Mouse (Mus musculus) G1E (cell line): ENCODE data around the gene Pla2g6. TPM values are rescaled to one million over a fixed set of nuclear protein-coding genes. Genes with fewer than 3 reads are reported as not detected.

Experiments used
- ATAC-seq: 2 replicates; pipeline ENCODE4 v1.8.0; 2016; ENCODE audit warnings: mild to moderate bottlenecking; ENCODE audit not compliant: insufficient number of reproducible peaks, poor library complexity, low FRiP score, severe bottlenecking; ENCODE audit errors: extremely low read depth
- DNase-seq: peaks from one replicate; pipeline ENCODE4 v3.0.0; 2012; ENCODE audit warnings: low spot score
- H3K27me3 ChIP-seq: 2 replicates; pipeline ENCODE4 v1.6.1; 2012; ENCODE audit warnings: mild to moderate bottlenecking, low read length, inconsistent platforms; ENCODE audit not compliant: insufficient read depth
- H3K36me3 ChIP-seq: replicated peaks from 2 replicates; pipeline ENCODE3; 2012; ENCODE audit warnings: mild to moderate bottlenecking, inconsistent platforms
- H3K4me1 ChIP-seq: 2 replicates; pipeline ENCODE4 v1.6.1; 2012; ENCODE audit warnings: low read depth, low read length, inconsistent platforms, mixed read lengths; ENCODE audit not compliant: insufficient read depth
- H3K4me3 ChIP-seq: 2 replicates; pipeline ENCODE4 v1.5.1; 2012; ENCODE audit warnings: low read depth, mild to moderate bottlenecking, inconsistent platforms, low read length, moderate library complexity, mixed read lengths
- H3K9me3 ChIP-seq: replicated peaks from 2 replicates; pipeline ENCODE4 v1.6.1; 2012; ENCODE audit warnings: inconsistent platforms
- CTCF ChIP-seq: IDR thresholded peaks from 2 replicates; pipeline ENCODE4 v1.5.1; 2012; ENCODE audit warnings: low read depth, low read length, inconsistent platforms, mixed read lengths
- GATA1 ChIP-seq: IDR thresholded peaks from 2 replicates; pipeline ENCODE4 v1.6.1; 2012; ENCODE audit warnings: borderline replicate concordance, low read length, inconsistent platforms, mixed read lengths
- GATA2 ChIP-seq: IDR thresholded peaks from 2 replicates; pipeline ENCODE4 v1.6.1; 2012; ENCODE audit warnings: low read depth, low read length, inconsistent platforms, borderline replicate concordance
- POLR2AphosphoS5 ChIP-seq: IDR thresholded peaks from 2 replicates; pipeline ENCODE4 v1.6.1; 2012; ENCODE audit warnings: low read depth, low read length, inconsistent platforms; ENCODE audit not compliant: insufficient replicate concordance
- TAL1 ChIP-seq: conservative IDR thresholded peaks from 2 replicates; pipeline ENCODE4 v1.6.1; 2012; ENCODE audit warnings: low read depth, low read length, inconsistent platforms, mixed read lengths
- polyA plus RNA-seq: library from polyadenylated mRNA; stranded (reverse); fragments of >175 nt; gene quantifications from 2 replicates; pipeline ENCODE4 v1.2.3, GENCODE M21; 2012
- total RNA-seq, 2 experiments: library from RNA; stranded (forward) in 1 of 2; stranded (reverse) in 1 of 2; fragments of 200-1000 nt in 1 of 2; fragments of >200 nt in 1 of 2; fragmentation: Nextera tagmentation in 1 of 2; gene quantifications; 2 replicates each; pipeline ENCODE4 v1.2.3; 2014 to 2017

The Pla2g6 gene
- total and polyA plus RNA-seq, 3 experiments = 6.5 to 26.4 (median 24.5) TPM

DNA sequence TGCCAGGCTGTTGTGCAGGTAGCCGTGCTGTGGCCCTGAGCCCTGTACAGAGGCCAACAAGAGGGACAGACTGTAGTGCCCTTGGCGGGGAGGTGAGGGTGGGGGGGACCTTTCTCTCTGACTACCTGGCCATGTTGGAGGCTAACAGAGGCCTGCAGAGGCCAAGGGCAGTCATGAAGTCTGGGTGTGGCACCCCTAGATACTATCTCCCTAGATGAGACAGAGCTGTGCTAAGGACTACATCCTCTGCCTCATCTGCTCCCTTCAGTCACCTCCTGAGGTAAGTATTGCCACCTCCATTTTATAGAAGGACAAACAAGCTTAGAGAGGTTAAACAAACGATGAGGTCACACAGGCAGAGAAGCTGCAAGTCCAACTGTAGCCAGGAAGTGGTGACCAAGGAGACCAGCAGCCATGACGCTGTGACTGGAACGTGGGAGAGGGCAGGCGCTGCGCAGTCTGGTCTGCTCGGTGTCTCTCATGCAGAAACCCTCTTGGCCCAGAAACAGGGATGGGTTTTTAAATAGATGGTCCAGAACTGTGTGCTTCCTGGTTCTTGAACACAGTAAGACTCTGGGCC lies 40.8 kb upstream of the Pla2g6 start:
- no peak overlapping the region for H3K4me3 ChIP-seq
- no peak for TF ChIP-seq GATA2
- no peak for TF ChIP-seq CTCF
- TF ChIP-seq TAL1 = no peak
- no peak for TF ChIP-seq GATA1
- DNase-seq = no peak
- peaks cover 29% of the 10 kb centered on the region for H3K27me3 ChIP-seq
- peaks cover 9% of the 10 kb centered on the region; the same call in 1 of the 2 replicates for H3K4me1 ChIP-seq
- no peak for ATAC-seq
- no peaks in the 10 kb centered on the region for H3K9me3 ChIP-seq
- peaks cover 6% of the 10 kb centered on the region for H3K36me3 ChIP-seq

DNA sequence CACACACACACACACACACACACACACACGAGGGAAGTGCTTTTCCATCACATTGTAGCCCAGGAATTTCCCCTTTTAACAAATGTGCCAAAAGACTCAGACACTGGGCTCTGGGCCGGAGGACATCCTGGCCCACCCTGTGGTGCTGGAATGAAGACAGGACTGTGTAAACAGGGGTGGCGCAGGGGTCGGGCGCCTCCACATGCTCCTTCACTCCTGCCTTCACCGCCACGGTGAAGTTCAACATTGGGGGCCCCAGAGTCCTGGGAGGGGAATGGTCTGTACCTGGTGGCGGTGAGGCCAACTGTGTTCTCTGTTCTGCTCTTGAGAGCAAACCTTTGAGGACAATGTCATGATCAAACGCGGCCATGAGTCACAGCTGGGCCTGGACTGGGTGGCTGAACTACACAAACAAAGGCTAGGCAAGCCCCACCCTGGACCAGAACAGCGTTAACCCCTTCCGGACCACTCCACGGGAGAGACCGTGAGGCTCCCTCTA lies 40.2 kb upstream of the Pla2g6 start:
- DNase-seq = no peak
- no peak for ATAC-seq
- peaks cover 32% of the 10 kb centered on the region for H3K27me3 ChIP-seq
- H3K9me3 ChIP-seq = no peaks in the 10 kb centered on the region
- H3K4me3 ChIP-seq = no peak overlapping the region
- peaks cover 9% of the 10 kb centered on the region; the same call in 1 of the 2 replicates for H3K4me1 ChIP-seq
- H3K36me3 ChIP-seq = peaks cover 6% of the 10 kb centered on the region
- TF ChIP-seq TAL1 = no peak
- no peak for TF ChIP-seq POLR2AphosphoS5

DNA sequence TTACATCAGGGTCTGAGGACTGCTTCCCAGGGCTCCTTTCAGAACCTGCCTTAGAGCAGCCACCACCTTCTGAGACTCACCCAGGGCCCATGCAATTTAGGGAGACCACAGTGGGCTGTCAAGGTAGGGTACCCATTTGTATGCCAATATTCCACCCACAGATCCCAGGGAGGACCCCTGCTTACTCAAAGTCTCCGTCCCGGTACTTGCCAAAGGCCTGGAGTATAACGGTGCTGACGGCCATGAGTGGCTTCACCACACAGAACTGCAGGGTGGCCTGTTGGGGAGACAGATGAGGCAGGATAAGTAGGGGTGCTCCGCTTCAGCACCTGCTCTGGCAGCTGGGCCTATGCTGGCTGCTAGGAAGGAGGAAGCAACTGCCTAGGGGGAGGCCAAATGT lies 38.2 kb upstream of the Pla2g6 start:
- no peak overlapping the region for H3K4me3 ChIP-seq
- H3K9me3 ChIP-seq = no peaks in the 10 kb centered on the region
- TF ChIP-seq CTCF = no peak
- no peak for TF ChIP-seq GATA2
- H3K36me3 ChIP-seq = peaks cover 8% of the 10 kb centered on the region
- DNase-seq = no peak
- no peak for ATAC-seq
- peaks cover 35% of the 10 kb centered on the region for H3K27me3 ChIP-seq
- peaks cover 9% of the 10 kb centered on the region; the same call in 1 of the 2 replicates for H3K4me1 ChIP-seq

DNA sequence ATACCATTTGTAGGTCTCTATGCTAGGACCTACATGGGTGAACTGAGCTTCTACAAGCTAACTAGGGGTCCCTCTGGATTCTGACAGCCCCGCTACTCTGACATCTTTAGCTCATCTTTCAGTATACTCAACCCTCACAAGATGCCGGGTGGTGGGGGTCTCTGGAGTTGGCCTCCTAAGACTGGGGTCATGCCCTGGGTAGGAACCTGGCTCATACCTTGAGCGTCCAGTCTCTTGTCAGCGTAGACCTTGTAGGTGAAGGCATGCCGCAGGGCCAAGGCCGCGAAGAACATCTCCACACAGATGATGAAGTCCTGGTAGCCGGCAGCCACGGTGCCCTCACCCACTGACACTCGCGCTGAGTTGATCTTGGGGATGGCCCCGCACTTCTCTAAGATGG lies 36.9 kb upstream of the Pla2g6 start:
- ATAC-seq (no peak), DNase-seq (no peak)
- H3K4me3 ChIP-seq = no peak overlapping the region
- H3K36me3 ChIP-seq = peaks cover 15% of the 10 kb centered on the region
- peaks cover 9% of the 10 kb centered on the region; the same call in 1 of the 2 replicates for H3K4me1 ChIP-seq
- TF ChIP-seq POLR2AphosphoS5 (no peak), CTCF (no peak), GATA2 (no peak), GATA1 (no peak), TAL1 (no peak)
- no peaks in the 10 kb centered on the region for H3K9me3 ChIP-seq
- peaks cover 29% of the 10 kb centered on the region for H3K27me3 ChIP-seq

DNA sequence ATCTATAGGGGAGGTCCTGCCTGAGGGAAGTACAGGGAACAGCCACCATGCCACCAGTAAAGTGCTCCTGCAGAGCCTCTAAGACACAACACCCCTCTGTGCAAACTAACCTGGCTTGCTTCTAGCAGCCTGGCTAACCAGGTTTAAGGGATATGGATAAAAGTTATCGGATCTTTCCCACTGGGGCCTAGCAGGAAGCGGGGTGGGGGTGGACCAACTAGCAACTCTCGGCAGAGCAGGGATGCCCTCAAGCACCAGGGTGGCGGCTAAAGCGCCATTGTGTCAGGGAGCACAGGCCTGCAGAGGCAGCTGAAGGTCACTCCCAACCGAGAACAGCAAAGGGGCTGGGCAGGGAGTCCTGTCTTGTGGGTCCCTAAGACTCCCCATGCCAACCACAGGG lies 35.9 kb upstream of the Pla2g6 start:
- ATAC-seq = no peak
- TF ChIP-seq GATA2 (no peak), CTCF (no peak), TAL1 (no peak), GATA1 (no peak), POLR2AphosphoS5 (no peak)
- no peak for DNase-seq
- Histone ChIP-seq H3K9me3 (no peaks in the 10 kb centered on the region), H3K4me1 (peaks cover 9% of the 10 kb centered on the region; the same call in 1 of the 2 replicates), H3K36me3 (peaks cover 16% of the 10 kb centered on the region), H3K4me3 (no peak overlapping the region), H3K27me3 (peaks cover 28% of the 10 kb centered on the region)

DNA sequence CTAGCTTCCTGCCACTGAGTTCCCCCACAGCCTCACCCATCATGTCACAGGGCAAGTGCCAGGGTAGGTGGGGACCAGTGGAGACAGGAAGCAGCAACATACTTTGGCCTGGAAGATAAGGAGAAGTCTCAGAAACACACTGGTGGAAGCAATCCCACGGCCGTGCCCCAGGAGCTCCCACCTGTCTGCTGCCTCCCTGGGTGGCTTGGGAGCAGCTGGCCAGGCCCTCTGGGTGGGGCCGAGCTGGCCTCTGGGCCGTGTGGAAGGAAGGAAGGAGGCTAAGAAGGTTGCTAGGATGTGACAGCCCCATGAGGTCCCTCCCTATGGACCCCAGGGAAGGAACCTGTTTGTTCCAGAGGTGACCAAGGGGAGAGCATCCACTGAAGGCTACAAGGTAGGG lies 32.8 kb upstream of the Pla2g6 start:
- H3K9me3 ChIP-seq = peaks cover 7% of the 10 kb centered on the region
- H3K4me3 ChIP-seq = no peak overlapping the region
- peaks cover 21% of the 10 kb centered on the region for H3K27me3 ChIP-seq
- DNase-seq (no peak), ATAC-seq (no peak)
- no peak for TF ChIP-seq POLR2AphosphoS5
- TF ChIP-seq TAL1 = no peak
- no peak for TF ChIP-seq CTCF
- no peak for TF ChIP-seq GATA1
- no peak for TF ChIP-seq GATA2
- H3K4me1 ChIP-seq = peaks cover 4% of the 10 kb centered on the region; the same call in 1 of the 2 replicates
- H3K36me3 ChIP-seq = peaks cover 41% of the 10 kb centered on the region

DNA sequence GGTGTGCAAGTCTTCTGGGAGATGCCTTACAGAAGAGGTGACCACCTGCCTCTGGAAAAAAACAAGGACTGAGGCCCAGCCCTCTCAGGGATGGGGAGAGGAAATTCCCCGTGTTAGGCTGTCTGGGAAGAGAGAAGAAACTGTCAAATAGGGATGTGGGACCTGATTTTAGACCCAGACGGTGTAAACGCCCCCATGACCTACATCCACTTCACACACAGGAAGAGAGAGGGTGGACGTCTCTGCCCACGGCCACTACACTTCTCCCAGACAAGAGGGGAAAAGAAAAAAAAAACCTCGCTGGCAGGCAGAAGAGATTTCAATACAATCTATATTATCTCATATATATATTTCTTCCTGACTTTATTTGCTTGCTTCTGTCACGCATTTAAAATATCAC lies 32.2 kb upstream of the Pla2g6 start:
- TF ChIP-seq GATA1 (no peak), CTCF (no peak), TAL1 (no peak), POLR2AphosphoS5 (no peak), GATA2 (no peak)
- no peak for ATAC-seq
- Histone ChIP-seq H3K9me3 (peaks cover 7% of the 10 kb centered on the region), H3K27me3 (peaks cover 14% of the 10 kb centered on the region; the same call in 1 of the 2 replicates), H3K4me3 (no peak overlapping the region), H3K36me3 (peaks cover 46% of the 10 kb centered on the region), H3K4me1 (peaks cover 4% of the 10 kb centered on the region; the same call in 1 of the 2 replicates)
- no peak for DNase-seq
